Mouse (Mus musculus): ENCODE measurements at regions not wholly inside any gene's neighbourhood (a gene's known extent, or its start where the extent isn't known, plus 50 kb on each side); places are given as distances from the start of the nearest gene placed in this dataset.

DNA sequence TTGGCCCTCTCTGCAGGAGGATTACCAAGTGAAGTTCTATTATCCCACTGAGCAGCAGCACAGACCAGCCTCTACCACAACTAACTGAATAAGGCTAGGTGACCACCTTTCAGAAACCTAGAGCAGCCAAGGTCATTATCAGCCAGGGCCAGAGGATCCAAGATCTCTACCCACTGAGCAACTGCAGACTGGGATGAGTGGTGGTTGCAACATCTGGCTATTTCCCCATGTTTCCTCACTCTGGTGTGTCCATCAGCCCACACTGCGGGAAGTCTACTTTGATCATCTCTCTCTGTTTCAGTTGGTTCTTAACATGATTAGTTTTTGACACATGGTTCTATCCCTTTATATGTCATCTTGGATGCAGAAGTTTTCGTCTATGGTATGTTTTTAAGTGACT is 157.2 kb downstream of the Cog6 start:
- no peak for TF ChIP-seq CTCF (IDR thresholded peaks at IDR 0.05; ENCODE audit: borderline replicate concordance, extremely low read depth, insufficient read depth, insufficient read length)
- no peak for TF ChIP-seq POLR2A (IDR thresholded peaks at IDR 0.05; ENCODE audit: borderline replicate concordance, extremely low read depth, insufficient read depth, insufficient read length, poor library complexity, severe bottlenecking)
